Mouse (Mus musculus) limb, embryonic 11.5 days (tissue): ENCODE results near the gene Sorbs2. TPM values are rescaled to one million over a fixed set of nuclear protein-coding genes. Genes with fewer than 3 reads are reported as not detected.

Experiments
- ATAC-seq: fragments of 200-750 bp; cut with Nextera tagmentation; 2 replicates; pipeline ENCODE4 v1.8.0; 2017; ENCODE audit warnings: low read depth; ENCODE audit not compliant: insufficient number of reproducible peaks, low FRiP score, low TSS enrichment
- DNase-seq: peaks from one replicate; pipeline ENCODE4 v3.0.0-alpha.2; 2015; ENCODE audit warnings: low spot score
- H3K27ac ChIP-seq: fragments of 300-500 bp; sonication (generic); replicated peaks from 2 replicates; pipeline ENCODE4 v1.5.1; 2014; ENCODE audit warnings: low read depth, mild to moderate bottlenecking, low read length
- H3K27me3 ChIP-seq: fragments of 300-500 bp; sonication (generic); 2 replicates; pipeline ENCODE4 v1.6.1; 2014; ENCODE audit warnings: mild to moderate bottlenecking, low read length, mixed read lengths; ENCODE audit not compliant: control insufficient read depth, insufficient read depth
- H3K36me3 ChIP-seq: fragments of 300-500 bp; sonication (generic); 2 replicates; pipeline ENCODE4 v1.6.1; 2014; ENCODE audit warnings: mild to moderate bottlenecking, low read length, moderate library complexity, mixed read lengths; ENCODE audit not compliant: control insufficient read depth, insufficient read depth
- H3K4me1 ChIP-seq: fragments of 300-500 bp; sonication (generic); 2 replicates; pipeline ENCODE4 v1.6.1; 2014; ENCODE audit warnings: low read length, mixed read lengths; ENCODE audit not compliant: control insufficient read depth, insufficient read depth
- H3K4me2 ChIP-seq: fragments of 300-500 bp; sonication (generic); 2 replicates; pipeline ENCODE4 v1.6.1; 2014; ENCODE audit warnings: low read depth, mild to moderate bottlenecking, moderate library complexity; ENCODE audit not compliant: severe bottlenecking
- H3K4me3 ChIP-seq: fragments of 300-500 bp; sonication (generic); 2 replicates; pipeline ENCODE4 v1.5.1; 2014; ENCODE audit warnings: low read depth, low read length
- H3K9ac ChIP-seq: fragments of 300-500 bp; sonication (generic); 2 replicates; pipeline ENCODE4 v1.6.1; 2014; ENCODE audit warnings: mild to moderate bottlenecking, low read length
- H3K9me3 ChIP-seq: fragments of 300-500 bp; sonication (generic); 2 replicates; pipeline ENCODE4 v1.6.1; 2016; ENCODE audit warnings: low read length; ENCODE audit not compliant: control insufficient read depth
- WGBS: fragments of 180-500 bp; shearing (Covaris S2); extraction: QIAGEN DNeasy Blood & Tissue Kit; methylation state at CpG from one replicate; pipeline ENCODE4 v1.1.7; 2014; 5-methylcytosine and 5-hydroxymethylcytosine counted together
- polyA plus RNA-seq: library from polyadenylated mRNA; unstranded; fragments of >200 nt; fragmentation: Nextera tagmentation; extraction: Ambion mirVana; gene quantifications from 2 replicates; pipeline ENCODE4 v1.2.1, GENCODE M21; 2014

Sorbs2 gene
- polyA plus RNA-seq, 1 experiment from 2014 or later: 26.1 TPM

- peaks cover 3% of the 10 kb centered on the region; the same call in 1 of the 2 replicates for H3K4me1 ChIP-seq
- no peaks in the 10 kb centered on the region for H3K36me3 ChIP-seq
- DNase-seq (no peak), ATAC-seq (no peak)
- H3K4me3 ChIP-seq: no peak overlapping the region
- no peak overlapping the region for H3K27ac ChIP-seq
- 85% methylated on average over 6 of the region's 8 CpGs for WGBS
- no peaks in the 10 kb centered on the region for H3K27me3 ChIP-seq
- no peaks in the 10 kb centered on the region for H3K9me3 ChIP-seq
- no peak overlapping the region for H3K9ac ChIP-seq
- H3K4me2 ChIP-seq: no peak overlapping the region
These were observed 123.4 kb downstream of the Sorbs2 start for GRCm38 (mm10) chr8:45631023-45631422.

- ATAC-seq (no peak), DNase-seq (no peak)
- H3K9ac ChIP-seq: no peak overlapping the region
- 85% methylated on average over 6 of the region's 6 CpGs for WGBS
- no peaks in the 10 kb centered on the region for H3K36me3 ChIP-seq
- no peaks in the 10 kb centered on the region for H3K4me1 ChIP-seq
- no peaks in the 10 kb centered on the region for H3K27me3 ChIP-seq
- H3K4me2 ChIP-seq: no peak overlapping the region
- H3K4me3 ChIP-seq: no peak overlapping the region
- no peaks in the 10 kb centered on the region for H3K9me3 ChIP-seq
- H3K27ac ChIP-seq: no peak overlapping the region
These were observed 127.6 kb downstream of the Sorbs2 start for GRCm38 (mm10) chr8:45635155-45635554.

- ATAC-seq (no peak), DNase-seq (no peak)
- WGBS: 92% methylated on average over 1 of the region's 1 CpGs
- Histone ChIP-seq H3K4me1 (no peaks in the 10 kb centered on the region), H3K9ac (no peak overlapping the region), H3K27ac (no peak overlapping the region), H3K9me3 (no peaks in the 10 kb centered on the region), H3K27me3 (no peaks in the 10 kb centered on the region), H3K4me2 (no peak overlapping the region), H3K36me3 (no peaks in the 10 kb centered on the region), H3K4me3 (no peak overlapping the region)
These were observed 130.2 kb downstream of the Sorbs2 start for GRCm38 (mm10) chr8:45637745-45638144.

GRCm38 (mm10) chr8:45639444-45639843, 131.9 kb downstream of the Sorbs2 start:
- no peak for ATAC-seq
- Histone ChIP-seq H3K36me3 (no peaks in the 10 kb centered on the region), H3K27ac (no peak overlapping the region)

GRCm38 (mm10) chr8:45644651-45645050, 137.1 kb downstream of the Sorbs2 start:
- H3K9ac ChIP-seq: no peak overlapping the region
- H3K9me3 ChIP-seq: no peaks in the 10 kb centered on the region
- no peaks in the 10 kb centered on the region for H3K27me3 ChIP-seq
- no peak overlapping the region for H3K27ac ChIP-seq
- no peak overlapping the region for H3K4me2 ChIP-seq
- 91% methylated on average over 2 of the region's 2 CpGs for WGBS
- ATAC-seq (no peak), DNase-seq (no peak)
- H3K4me3 ChIP-seq: no peak overlapping the region
- H3K36me3 ChIP-seq: no peaks in the 10 kb centered on the region
- H3K4me1 ChIP-seq: no peaks in the 10 kb centered on the region

More at GRCm38 (mm10) chr8:45639444-45639843, 131.9 kb downstream of the Sorbs2 start:
- H3K4me3 ChIP-seq: no peak overlapping the region
- no peak overlapping the region for H3K9ac ChIP-seq
- no peaks in the 10 kb centered on the region for H3K4me1 ChIP-seq
- H3K4me2 ChIP-seq: no peak overlapping the region
- H3K27me3 ChIP-seq: no peaks in the 10 kb centered on the region
- H3K9me3 ChIP-seq: no peaks in the 10 kb centered on the region
- no peak for DNase-seq

GRCm38 (mm10) chr8:45649063-45649462, 141.5 kb downstream of the Sorbs2 start:
- Histone ChIP-seq H3K9me3 (no peaks in the 10 kb centered on the region), H3K27me3 (no peaks in the 10 kb centered on the region), H3K9ac (no peak overlapping the region), H3K36me3 (no peaks in the 10 kb centered on the region), H3K4me2 (no peak overlapping the region), H3K27ac (no peak overlapping the region), H3K4me1 (peaks cover 6% of the 10 kb centered on the region; the same call in 1 of the 2 replicates), H3K4me3 (no peak overlapping the region)
- 94% methylated on average over 7 of the region's 7 CpGs for WGBS
- no peak for DNase-seq
- no peak for ATAC-seq

- WGBS: 82% methylated on average over 5 of the region's 5 CpGs
- Histone ChIP-seq H3K4me1 (peaks cover 6% of the 10 kb centered on the region; the same call in 1 of the 2 replicates), H3K27me3 (no peaks in the 10 kb centered on the region), H3K4me2 (no peak overlapping the region), H3K4me3 (no peak overlapping the region), H3K9ac (no peak overlapping the region), H3K27ac (no peak overlapping the region), H3K9me3 (no peaks in the 10 kb centered on the region), H3K36me3 (no peaks in the 10 kb centered on the region)
- DNase-seq (no peak), ATAC-seq (no peak)
These were observed 142.4 kb downstream of the Sorbs2 start for GRCm38 (mm10) chr8:45649966-45650365.

GRCm38 (mm10) chr8:45658021-45658420, 150.4 kb downstream of the Sorbs2 start:
- Histone ChIP-seq H3K27me3 (no peaks in the 10 kb centered on the region), H3K9me3 (no peaks in the 10 kb centered on the region), H3K4me2 (no peak overlapping the region), H3K4me3 (no peak overlapping the region), H3K36me3 (no peaks in the 10 kb centered on the region), H3K4me1 (peaks cover 17% of the 10 kb centered on the region), H3K9ac (no peak overlapping the region), H3K27ac (no peak overlapping the region)
- ATAC-seq (no peak), DNase-seq (no peak)
- WGBS: 80% methylated on average over 3 of the region's 3 CpGs
